Mouse (Mus musculus): ENCODE results near the gene Slc22a5. TPM values are rescaled to one million over a fixed set of nuclear protein-coding genes. Genes with fewer than 3 reads are reported as not detected.
"Not testable (repeated sequence)": the region's sequence is repeated elsewhere in the genome, so short reads cannot be mapped to it uniquely, and the experiment has no call there.

Gene Slc22a5
- polyA plus RNA-seq, 1 experiment, result 5.1 TPM

DNA sequence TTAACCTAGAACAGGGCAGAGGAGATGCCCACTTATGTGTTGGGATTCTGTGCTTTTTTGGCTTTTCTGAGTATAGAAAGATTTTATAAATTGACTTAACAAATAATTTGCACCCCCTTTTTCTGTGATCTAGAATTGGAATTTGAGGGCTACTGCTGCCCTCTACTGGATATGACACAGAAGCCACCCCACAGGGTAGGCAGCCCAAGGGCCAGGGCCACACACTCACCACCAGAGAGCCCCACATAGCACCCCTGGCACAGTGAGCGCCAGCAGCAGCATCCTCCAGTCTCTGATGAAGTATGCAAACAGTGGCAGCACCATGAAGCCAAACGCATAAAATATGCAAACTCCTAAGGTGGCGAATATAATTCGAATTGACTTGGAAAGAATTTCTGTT is 16.8 kb downstream of the Slc22a5 start:
- TF ChIP-seq TCF3 (IDR thresholded peaks at IDR 0.05; ENCODE audit: insufficient read length, low read depth) (no peak), SRF (IDR thresholded peaks at IDR 0.05; ENCODE audit: control insufficient read depth, insufficient read length, low read depth) (no peak), E2F4 (IDR thresholded peaks at IDR 0.05; ENCODE audit: insufficient read depth) (no peak), CEBPB (IDR thresholded peaks at IDR 0.05; ENCODE audit: insufficient read depth, poor library complexity, severe bottlenecking) (no peak), POLR2AphosphoS2 (IDR thresholded peaks at IDR 0.05; ENCODE audit: insufficient read length, low read depth) (no peak), TCF12 (IDR thresholded peaks at IDR 0.05; ENCODE audit: insufficient read depth, poor library complexity, severe bottlenecking) (no peak), POLR2A (IDR thresholded peaks at IDR 0.05; ENCODE audit: insufficient read length, low read depth) (no peak), REST (IDR thresholded peaks at IDR 0.05; ENCODE audit: insufficient read depth, insufficient read length) (no peak), MYOD1 (IDR thresholded peaks at IDR 0.05; ENCODE audit: control insufficient read depth in 1 of 3, insufficient read length in 2 of 3, low read depth in 2 of 3) (no peak), MAX (IDR thresholded peaks at IDR 0.05; ENCODE audit: low read depth) (no peak), MYOG (IDR thresholded peaks at IDR 0.05; ENCODE audit: control insufficient read depth in 1 of 3, insufficient read depth in 1 of 3, insufficient read length in 2 of 3, low read depth in 2 of 3) (no peak), USF1 (IDR thresholded peaks at IDR 0.05; ENCODE audit: low read depth) (no peak)
- H3K27me3 ChIP-seq (ENCODE audit: control insufficient read depth, insufficient read depth, insufficient read length), result no peaks in the 10 kb centered on the region
- no peaks in the 10 kb centered on the region for H3K79me2 ChIP-seq (ENCODE audit: control insufficient read depth, insufficient read depth)
- H3ac ChIP-seq (ENCODE audit: control insufficient read depth, insufficient read length), result no peak overlapping the region
- peaks cover 4% of the 10 kb centered on the region for H3K36me3 ChIP-seq (ENCODE audit: control insufficient read depth, insufficient read depth)
- no peak overlapping the region for H3K4me3 ChIP-seq
- no peak overlapping the region for H3K4me2 ChIP-seq (ENCODE audit: low read depth)

DNA sequence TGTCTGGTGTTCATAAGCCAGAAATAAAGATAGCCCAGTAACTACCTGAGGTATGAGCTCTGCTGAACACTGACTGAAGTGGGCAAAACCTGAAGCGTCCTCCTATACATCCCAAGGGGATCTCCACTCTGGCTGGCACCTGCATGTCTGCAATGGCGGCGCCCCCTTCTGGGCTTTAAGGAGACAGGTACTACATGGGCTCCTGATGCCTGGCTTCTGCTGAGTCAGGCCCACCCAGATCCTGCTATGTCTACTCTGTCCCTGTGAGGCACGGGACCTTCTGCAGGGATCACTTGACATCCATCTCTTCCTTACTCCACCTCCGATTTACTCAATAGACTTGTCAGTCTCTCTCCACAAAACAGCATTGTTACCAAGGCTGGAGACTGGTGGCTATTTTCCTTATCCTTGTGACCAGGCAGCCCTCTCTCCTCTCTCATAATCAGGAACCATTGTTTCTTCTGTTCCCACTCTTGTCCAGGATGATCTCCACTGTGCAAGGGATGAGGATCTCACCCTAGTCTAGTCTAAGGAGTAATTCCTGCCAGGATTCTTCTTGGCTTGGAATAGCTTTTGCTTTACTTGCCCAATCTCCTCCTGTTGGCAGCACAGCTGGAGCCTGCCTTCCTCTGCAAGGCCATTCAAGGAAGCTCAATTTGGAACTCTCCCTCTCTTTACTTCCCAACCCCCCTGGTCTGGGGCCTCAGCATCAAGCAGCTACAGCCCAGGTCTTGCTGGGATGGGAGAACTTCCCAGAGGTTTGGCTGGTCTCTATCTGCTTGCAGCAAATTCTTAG is 17.4 kb downstream of the Slc22a5 start:
- H3K4me2 ChIP-seq (ENCODE audit: low read depth); H3ac ChIP-seq (ENCODE audit: control insufficient read depth, insufficient read length); H3K79me2 ChIP-seq (ENCODE audit: control insufficient read depth, insufficient read depth); H3K36me3 ChIP-seq (ENCODE audit: control insufficient read depth, insufficient read depth); H3K4me3 ChIP-seq; H3K27me3 ChIP-seq (ENCODE audit: control insufficient read depth, insufficient read depth, insufficient read length): not testable (repeated sequence)

DNA sequence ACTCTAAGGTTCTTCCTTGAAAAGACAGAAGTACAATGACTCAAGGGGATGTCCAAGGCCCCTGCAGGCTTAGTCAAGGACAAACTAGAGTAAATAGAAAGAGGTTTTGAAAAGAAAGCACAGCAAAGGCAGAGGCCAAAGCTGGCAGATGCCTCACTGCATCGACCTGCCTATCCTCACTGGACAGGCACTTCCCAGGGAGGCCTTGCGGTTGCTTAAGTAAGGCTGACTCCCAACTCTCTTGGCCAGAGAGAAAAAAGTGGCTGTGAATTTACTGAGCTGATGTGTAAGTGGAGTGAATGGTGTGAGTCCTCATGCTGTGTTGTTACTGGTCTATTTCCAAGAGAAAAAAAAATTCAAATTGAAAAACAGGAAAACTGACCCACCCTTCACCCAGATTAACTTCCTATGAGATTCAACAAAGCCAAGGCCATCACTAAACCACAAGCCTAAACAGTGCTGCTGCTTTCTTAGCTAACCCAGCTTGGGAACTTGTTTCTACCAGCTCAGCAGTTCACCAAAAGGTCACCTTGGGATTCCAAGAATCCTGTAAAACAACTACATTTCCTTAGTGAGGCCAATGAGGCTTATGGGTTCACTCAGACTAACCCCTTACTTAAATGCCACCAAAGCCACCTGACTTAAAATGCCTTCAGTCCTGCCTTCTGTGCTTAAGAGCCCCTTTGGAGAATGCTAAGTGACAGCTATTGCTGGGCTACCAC is 19.5 kb downstream of the Slc22a5 start:
- Histone ChIP-seq H3ac (ENCODE audit: control insufficient read depth, insufficient read length) (no peak overlapping the region), H3K27me3 (ENCODE audit: control insufficient read depth, insufficient read depth, insufficient read length) (no peaks in the 10 kb centered on the region), H3K4me2 (ENCODE audit: low read depth) (no peak overlapping the region), H3K36me3 (ENCODE audit: control insufficient read depth, insufficient read depth) (peaks cover 4% of the 10 kb centered on the region), H3K4me3 (no peak overlapping the region), H3K79me2 (ENCODE audit: control insufficient read depth, insufficient read depth) (no peaks in the 10 kb centered on the region)
- TF ChIP-seq TCF3 (IDR thresholded peaks at IDR 0.05; ENCODE audit: insufficient read length, low read depth) (no peak), MYOD1 (IDR thresholded peaks at IDR 0.05; ENCODE audit: control insufficient read depth in 1 of 3, insufficient read length in 2 of 3, low read depth in 2 of 3) (no peak), SRF (IDR thresholded peaks at IDR 0.05; ENCODE audit: control insufficient read depth, insufficient read length, low read depth) (no peak)

DNA sequence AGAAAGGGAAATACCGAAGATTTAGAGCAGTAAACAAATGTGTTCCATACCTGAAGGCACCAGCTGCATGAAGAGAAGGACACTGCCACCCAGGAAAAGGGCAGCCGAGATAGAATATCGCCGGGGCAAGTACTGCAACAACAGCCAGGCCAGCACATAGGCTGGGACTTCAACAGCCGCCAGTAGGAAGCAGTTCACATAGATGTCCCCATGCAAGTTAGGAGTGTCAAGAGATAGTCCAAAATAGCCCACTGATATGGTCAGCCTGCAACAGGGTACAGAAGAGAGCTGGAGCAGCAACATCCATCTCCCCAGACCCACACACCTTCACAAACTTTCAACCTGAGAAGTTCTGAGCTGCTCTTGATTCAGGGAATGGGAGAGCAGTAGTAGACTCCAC is 22.3 kb downstream of the Slc22a5 start:
- H3K36me3 ChIP-seq (ENCODE audit: control insufficient read depth, insufficient read depth), result peaks cover 4% of the 10 kb centered on the region
- no peaks in the 10 kb centered on the region for H3K79me2 ChIP-seq (ENCODE audit: control insufficient read depth, insufficient read depth)
- H3K4me2 ChIP-seq (ENCODE audit: low read depth), result no peak overlapping the region
- TF ChIP-seq TCF3 (IDR thresholded peaks at IDR 0.05; ENCODE audit: insufficient read length, low read depth) (no peak), TCF12 (IDR thresholded peaks at IDR 0.05; ENCODE audit: insufficient read depth, poor library complexity, severe bottlenecking) (no peak), MAX (IDR thresholded peaks at IDR 0.05; ENCODE audit: low read depth) (no peak)
- no peak overlapping the region for H3ac ChIP-seq (ENCODE audit: control insufficient read depth, insufficient read length)
- H3K4me3 ChIP-seq, result no peak overlapping the region
- no peaks in the 10 kb centered on the region for H3K27me3 ChIP-seq (ENCODE audit: control insufficient read depth, insufficient read depth, insufficient read length)

DNA sequence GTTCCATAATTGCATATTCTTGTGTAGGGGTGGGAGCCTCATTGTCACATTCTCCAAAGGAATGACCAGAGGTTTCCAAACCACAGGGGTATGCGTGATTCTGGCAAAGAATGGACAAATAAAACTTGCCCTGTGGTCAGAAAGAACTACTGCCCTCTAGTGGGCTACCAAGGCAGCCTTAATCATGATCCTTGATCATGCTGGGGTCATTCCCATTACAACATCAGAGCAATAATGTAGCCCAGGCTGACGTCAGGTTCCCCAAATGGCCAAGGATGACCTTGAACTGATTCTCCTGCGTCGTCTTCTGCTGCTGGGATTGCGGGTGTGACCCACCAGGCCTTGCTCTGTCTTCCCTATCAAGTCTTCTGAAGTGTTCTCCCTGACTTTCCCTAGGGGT is 23.1 kb downstream of the Slc22a5 start:
- H3ac ChIP-seq (ENCODE audit: control insufficient read depth, insufficient read length); H3K79me2 ChIP-seq (ENCODE audit: control insufficient read depth, insufficient read depth); H3K36me3 ChIP-seq (ENCODE audit: control insufficient read depth, insufficient read depth); H3K4me2 ChIP-seq (ENCODE audit: low read depth); H3K4me3 ChIP-seq; H3K27me3 ChIP-seq (ENCODE audit: control insufficient read depth, insufficient read depth, insufficient read length): not testable (repeated sequence)

DNA sequence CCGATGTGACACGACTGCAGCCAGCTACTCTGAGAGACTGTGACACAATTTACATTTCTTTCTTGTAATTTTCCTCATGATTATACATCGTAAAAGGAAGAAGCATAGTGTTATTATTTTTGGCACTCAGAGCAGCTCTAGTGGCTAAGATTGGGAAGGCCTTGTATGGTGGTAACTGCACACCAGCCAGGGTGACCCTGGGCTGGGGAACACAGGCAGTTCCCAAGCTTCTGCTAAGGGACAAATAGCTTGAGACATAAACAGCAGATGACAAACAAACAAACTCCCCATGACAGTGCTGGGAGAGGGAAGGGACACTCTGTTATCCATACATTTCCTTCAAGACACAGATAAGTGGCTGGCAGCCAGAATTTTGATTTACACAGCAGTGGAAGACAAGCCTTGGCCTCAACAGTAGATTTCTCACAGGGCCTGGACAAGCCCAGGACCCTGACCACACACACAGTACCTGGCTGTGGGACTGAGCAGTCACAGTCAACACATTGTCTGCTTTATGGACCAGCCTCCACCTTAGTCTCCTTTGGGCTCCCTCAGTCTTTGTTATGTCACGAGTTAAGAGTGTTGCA is 26.6 kb downstream of the Slc22a5 start:
- not testable (repeated sequence) for H3K79me2 ChIP-seq (ENCODE audit: control insufficient read depth, insufficient read depth); H3K27me3 ChIP-seq (ENCODE audit: control insufficient read depth, insufficient read depth, insufficient read length); H3K4me2 ChIP-seq (ENCODE audit: low read depth); H3ac ChIP-seq (ENCODE audit: control insufficient read depth, insufficient read length); H3K4me3 ChIP-seq; H3K36me3 ChIP-seq (ENCODE audit: control insufficient read depth, insufficient read depth)

DNA sequence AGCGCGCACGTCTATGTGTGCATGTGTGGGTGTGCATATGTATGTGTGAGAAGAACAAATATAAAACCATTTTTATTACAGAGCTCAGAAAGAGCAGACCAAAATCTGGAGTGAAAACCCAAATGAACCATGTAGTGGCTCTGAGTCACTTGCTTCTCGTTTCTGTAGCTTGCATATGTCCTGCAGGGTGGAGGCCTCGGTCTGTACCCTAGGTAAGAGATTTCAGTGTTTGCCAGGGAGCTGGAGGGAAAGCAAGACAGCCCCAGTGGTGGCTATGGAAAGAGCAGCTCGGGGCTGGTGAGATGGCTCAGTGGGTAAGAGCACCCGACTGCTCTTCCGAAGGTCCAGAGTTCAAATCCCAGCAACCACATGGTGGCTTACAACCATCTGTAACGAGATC is 30.5 kb downstream of the Slc22a5 start:
- not testable (repeated sequence) for H3K36me3 ChIP-seq (ENCODE audit: control insufficient read depth, insufficient read depth); H3K27me3 ChIP-seq (ENCODE audit: control insufficient read depth, insufficient read depth, insufficient read length); H3K79me2 ChIP-seq (ENCODE audit: control insufficient read depth, insufficient read depth); H3ac ChIP-seq (ENCODE audit: control insufficient read depth, insufficient read length); H3K4me3 ChIP-seq; H3K4me2 ChIP-seq (ENCODE audit: low read depth)
